Comparison of ENCODE assay signal across 30 mouse cellular contexts in the genomic region with DNA sequence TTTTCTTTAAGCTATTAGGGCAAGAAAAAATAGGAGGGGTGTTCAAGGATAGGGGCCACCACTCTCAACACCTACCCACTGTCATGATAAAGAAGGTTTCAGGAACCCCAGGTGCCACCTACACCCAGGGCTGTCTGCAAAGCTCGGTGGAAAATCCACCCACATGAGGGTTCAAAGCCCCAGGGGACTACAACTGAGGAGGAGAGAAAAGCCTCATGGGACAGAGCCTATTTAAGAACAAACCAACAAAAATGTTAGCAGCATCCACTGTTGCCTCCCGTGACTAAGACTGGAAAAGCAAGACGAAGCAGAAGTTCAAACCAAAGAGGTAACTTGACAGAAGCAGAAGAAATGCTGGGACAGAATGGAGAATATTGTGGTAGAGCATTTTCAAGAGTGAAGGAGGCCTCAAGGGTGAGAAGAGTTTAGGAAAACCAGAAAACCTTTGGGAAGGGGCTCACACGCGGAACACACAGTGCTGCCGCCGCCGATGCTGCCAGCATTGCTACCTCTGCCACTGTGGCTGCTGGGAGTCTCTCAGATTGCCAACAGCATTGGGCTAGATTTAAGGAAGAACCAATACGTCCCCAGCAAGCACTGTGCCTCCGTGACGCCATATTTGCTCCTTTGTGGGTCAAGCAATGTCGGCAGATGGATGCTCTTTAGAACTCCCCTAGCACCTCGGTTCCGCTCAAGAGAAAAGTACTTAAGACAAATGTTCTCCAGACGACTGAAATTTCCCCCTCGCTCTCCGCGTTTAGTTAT.
DNase-seq lines count a peak whose midpoint lies in the region; ATAC-seq and TF ChIP-seq lines count a peak whose summit lies in the region.
"Had no signal": no experiment of that assay in that cellular context is flagged by ENCODE, and none has a peak within 500 bp of the region (broad histone marks: within the 10 kb centered on the region; RNA-seq: fewer than 3 reads in every experiment).

No protein-coding gene starts in this region.

- TF ChIP-seq CTCF in CH12.LX (conservative IDR thresholded peaks at IDR 0.05 in 1 of 2, IDR thresholded peaks at IDR 0.05 in 1 of 2; ENCODE audit: low read depth in 2 of 2, low read length in 2 of 2), result no peak

- H3K9ac ChIP-seq in hindbrain, embryonic 13.5 days, result no peak overlapping the region
- H3K9ac ChIP-seq in hindbrain, embryonic 12.5 days, result no peak overlapping the region
- H3K9ac ChIP-seq in midbrain, embryonic 15.5 days, result no peak overlapping the region
- no peak overlapping the region for H3K9ac ChIP-seq in midbrain, embryonic 16.5 days (ENCODE audit: low read depth, low read length)
- peak overlapping the region; percentile 11 for H3K9ac ChIP-seq in CH12.LX (ENCODE audit: insufficient read depth, low read depth)
- H3K9ac ChIP-seq: forebrain, postnatal 0 days; heart, embryonic 13.5 days; limb, embryonic 15.5 days; liver, embryonic 13.5 days; stomach, embryonic 15.5 days had no signal

- H3K79me2 ChIP-seq in CH12.LX (replicated peaks; ENCODE audit: control insufficient read depth, extremely low read depth, insufficient read depth, poor library complexity, severe bottlenecking), result no peaks in the 10 kb centered on the region

- TF ChIP-seq RAD21 in CH12.LX (IDR thresholded peaks at IDR 0.05; ENCODE audit: low read depth, low read length), result no peak; the same call in none of the 2 replicates

- peak; percentile 51 for TF ChIP-seq POLR2A in CH12.LX (IDR thresholded peaks at IDR 0.05; ENCODE audit: low read depth, low read length)

- no peaks in the 10 kb centered on the region for H3K9me3 ChIP-seq in hindbrain, embryonic 13.5 days
- no peaks in the 10 kb centered on the region for H3K9me3 ChIP-seq in hindbrain, embryonic 12.5 days (replicated peaks)
- H3K9me3 ChIP-seq in midbrain, embryonic 15.5 days, result no peaks in the 10 kb centered on the region
- H3K9me3 ChIP-seq in midbrain, embryonic 16.5 days (replicated peaks; ENCODE audit: control insufficient read depth, low read length, poor library complexity, severe bottlenecking), result no peaks in the 10 kb centered on the region
- H3K9me3 ChIP-seq in CH12.LX (replicated peaks; ENCODE audit: low read length), result no peaks in the 10 kb centered on the region
- H3K9me3 ChIP-seq: heart, embryonic 13.5 days; limb, embryonic 10.5 days; limb, embryonic 15.5 days; liver, embryonic 13.5 days; megakaryocyte, embryonic 14.5 days; stomach, embryonic 15.5 days had no signal

- H3K27ac ChIP-seq in hindbrain, embryonic 13.5 days, result peak overlapping the region; percentile 58
- H3K27ac ChIP-seq in hindbrain, embryonic 12.5 days, result no peak overlapping the region
- H3K27ac ChIP-seq in midbrain, embryonic 15.5 days, result 0 out of 2 replicates have a peak overlapping the region, but pooled peaks have one; percentile 10
- H3K27ac ChIP-seq in midbrain, embryonic 16.5 days (ENCODE audit: low read length), result no peak overlapping the region
- H3K27ac ChIP-seq in CH12.LX (ENCODE audit: insufficient read depth, low read depth), result peak overlapping the region; percentile 80
- H3K27ac ChIP-seq: heart, adult 2 months; heart, embryonic 13.5 days; limb, embryonic 10.5 days; limb, embryonic 15.5 days; liver, embryonic 13.5 days; stomach, embryonic 15.5 days had no signal

- H3K4me2 ChIP-seq in hindbrain, embryonic 13.5 days, result no peak overlapping the region
- no peak overlapping the region for H3K4me2 ChIP-seq in hindbrain, embryonic 12.5 days (replicated peaks)
- no peak overlapping the region for H3K4me2 ChIP-seq in midbrain, embryonic 15.5 days
- H3K4me2 ChIP-seq in midbrain, embryonic 16.5 days (ENCODE audit: low read length), result no peak overlapping the region
- H3K4me2 ChIP-seq in CH12.LX (ENCODE audit: insufficient read depth, low read depth, poor library complexity, severe bottlenecking), result peak overlapping the region; percentile 57
- H3K4me2 ChIP-seq: heart, embryonic 13.5 days; limb, embryonic 15.5 days; liver, embryonic 13.5 days; stomach, embryonic 15.5 days had no signal

- dilution Hi-C loops in CH12.LX (cut with MboI; ENCODE audit: extremely low pct_ligation_motif_present, extremely low pct_unique_long_range_greater_than_20kb, low sequenced_read_pairs), result no loop called here

- H3K27me3 ChIP-seq in hindbrain, embryonic 13.5 days, result no peaks in the 10 kb centered on the region
- H3K27me3 ChIP-seq in hindbrain, embryonic 12.5 days, result no peaks in the 10 kb centered on the region; the same call in 1 of the 2 replicates
- H3K27me3 ChIP-seq in midbrain, embryonic 15.5 days (replicated peaks), result no peaks in the 10 kb centered on the region
- H3K27me3 ChIP-seq in midbrain, embryonic 16.5 days (ENCODE audit: control insufficient read depth, insufficient read depth, low read depth, low read length), result no peaks in the 10 kb centered on the region
- H3K27me3 ChIP-seq in CH12.LX (replicated peaks), result no peaks in the 10 kb centered on the region
- H3K27me3 ChIP-seq: heart, embryonic 13.5 days; limb, embryonic 15.5 days; liver, embryonic 13.5 days; megakaryocyte, embryonic 14.5 days; stomach, embryonic 15.5 days had no signal

- DNase-seq in CD4-positive, CD25-positive, alpha-beta regulatory T cell, adult 2 months (ENCODE audit: low read depth, low spot score), result peak; percentile 37
- DNase-seq in CH12.LX (ENCODE audit: extremely low read depth), result peak; percentile 95
- DNase-seq in heart, adult 8-10 months (ENCODE audit: low spot score), result no peak
- DNase-seq: adrenal gland, adult 8-10 months; cerebellum, adult 2 months; cerebellum, postnatal 14 days; forebrain, postnatal 0 days; heart, adult 2 months; heart, postnatal 14 days; kidney, adult 9 months; kidney, postnatal 10 days; layer of hippocampus, adult 9-11 months; liver, embryonic 13.5 days; lung, adult 18-20 months; lung, postnatal 4 days; right cerebral cortex, postnatal 25 days had no signal

- 74% methylated on average over 18 of the region's 18 CpGs for WGBS in hindbrain, embryonic 13.5 days
- 86% methylated on average over 18 of the region's 18 CpGs for WGBS in hindbrain, embryonic 12.5 days
- WGBS in midbrain, embryonic 15.5 days, result 87% methylated on average over 18 of the region's 18 CpGs
- 86% methylated on average over 18 of the region's 18 CpGs for WGBS in midbrain, embryonic 16.5 days

- H3K4me1 ChIP-seq in hindbrain, embryonic 13.5 days (replicated peaks), result peaks cover 77% of the 10 kb centered on the region
- peaks cover 56% of the 10 kb centered on the region for H3K4me1 ChIP-seq in hindbrain, embryonic 12.5 days
- peaks cover 53% of the 10 kb centered on the region for H3K4me1 ChIP-seq in midbrain, embryonic 15.5 days
- H3K4me1 ChIP-seq in midbrain, embryonic 16.5 days (ENCODE audit: control insufficient read depth, insufficient read depth, low read length), result peaks cover 32% of the 10 kb centered on the region
- H3K4me1 ChIP-seq in CH12.LX (ENCODE audit: control insufficient read depth in 1 of 2, insufficient read depth in 2 of 2), result peaks cover 28 to 97% of the 10 kb centered on the region in 2 experiments
- H3K4me1 ChIP-seq: stomach, embryonic 15.5 days had no signal

- in situ Hi-C loops in CH12.LX (cut with MboI; ENCODE audit: low pct_ligation_motif_present, low pct_unique_long_range_greater_than_20kb, low sequenced_read_pairs), result no loop called here

- H3K4me3 ChIP-seq in hindbrain, embryonic 13.5 days, result no peak overlapping the region
- H3K4me3 ChIP-seq in hindbrain, embryonic 12.5 days, result no peak overlapping the region
- H3K4me3 ChIP-seq in midbrain, embryonic 15.5 days, result no peak overlapping the region
- H3K4me3 ChIP-seq in midbrain, embryonic 16.5 days (ENCODE audit: low read depth, low read length), result no peak overlapping the region
- H3K4me3 ChIP-seq in CH12.LX (replicated peaks in 1 of 3; ENCODE audit: low read depth in 2 of 3, low read length in 2 of 3, poor library complexity in 1 of 3), result peak overlapping the region; percentile 8 to 46 (median 24)
- H3K4me3 ChIP-seq: erythroblast, embryonic 14.5 days; heart, adult 2 months; heart, embryonic 13.5 days; limb, embryonic 10.5 days; limb, embryonic 15.5 days; liver, embryonic 13.5 days; megakaryocyte, embryonic 14.5 days; stomach, embryonic 15.5 days had no signal

- H3K36me3 ChIP-seq in hindbrain, embryonic 13.5 days, result no peaks in the 10 kb centered on the region
- H3K36me3 ChIP-seq in hindbrain, embryonic 12.5 days, result no peaks in the 10 kb centered on the region
- H3K36me3 ChIP-seq in midbrain, embryonic 15.5 days (replicated peaks), result no peaks in the 10 kb centered on the region
- no peaks in the 10 kb centered on the region for H3K36me3 ChIP-seq in midbrain, embryonic 16.5 days (ENCODE audit: control insufficient read depth, insufficient read depth, low read length)
- peaks cover under 1 to 37% of the 10 kb centered on the region in 2 experiments for H3K36me3 ChIP-seq in CH12.LX (replicated peaks in 1 of 2; ENCODE audit: control insufficient read depth in 1 of 2, insufficient read depth in 1 of 2, low read length in 1 of 2)
- H3K36me3 ChIP-seq: limb, embryonic 15.5 days; liver, embryonic 13.5 days; stomach, embryonic 15.5 days had no signal

- peak; percentile 93 for TF ChIP-seq EP300 in CH12.LX (IDR thresholded peaks at IDR 0.05; ENCODE audit: low read length)

- ATAC-seq in CD4-positive, CD25-positive, alpha-beta regulatory T cell, adult 4 months, result no peak
- ATAC-seq in hindbrain, embryonic 13.5 days (ENCODE audit: low FRiP score), result no peak
- no peak for ATAC-seq in hindbrain, embryonic 12.5 days (ENCODE audit: low FRiP score)
- ATAC-seq in midbrain, embryonic 15.5 days (replicated peaks), result no peak
- ATAC-seq in midbrain, embryonic 16.5 days, result no peak
- ATAC-seq: activated CD4-positive, CD25-positive, alpha-beta regulatory T cell, adult 4 months; forebrain, postnatal 0 days; intestine, postnatal 0 days; lung, postnatal 0 days had no signal

TF ChIP-seq in CH12.LX, 34 proteins besides CTCF, POLR2A, EP300 and RAD21 (continues in another document):
- TF ChIP-seq TCF12 (IDR thresholded peaks at IDR 0.05; ENCODE audit: low read depth, low read length) (peak; percentile 94), PAX5 (IDR thresholded peaks at IDR 0.05; ENCODE audit: low read length) (no peak), RCOR1 (conservative IDR thresholded peaks at IDR 0.05; ENCODE audit: low read depth, low read length) (no peak; the same call in 1 of the 2 replicates), CHD1 (IDR thresholded peaks at IDR 0.05; ENCODE audit: low read depth, low read length) (0 out of 2 replicates have a peak, but pooled peaks have one; percentile 68), CHD2 (IDR thresholded peaks at IDR 0.05; ENCODE audit: low read length) (peak; percentile 65), JUND (conservative IDR thresholded peaks at IDR 0.05; ENCODE audit: low read depth, low read length) (no peak; the same call in none of the 2 replicates), MAZ (IDR thresholded peaks at IDR 0.05; ENCODE audit: low read depth, low read length) (0 out of 2 replicates have a peak, but pooled peaks have one; percentile 27), IRF4 (IDR thresholded peaks at IDR 0.05; ENCODE audit: low read depth, low read length) (peak; percentile 81), JUN (IDR thresholded peaks at IDR 0.05; ENCODE audit: insufficient read depth, low read depth, low read length) (no peak), HCFC1 (IDR thresholded peaks at IDR 0.05; ENCODE audit: low read depth, low read length) (0 out of 2 replicates have a peak, but pooled peaks have one; percentile 38), SMC3 (IDR thresholded peaks at IDR 0.05; ENCODE audit: low read depth, low read length) (peak; percentile 33; the same call in 1 of the 2 replicates)

Comparison
In these comparisons a context has a peak if more than half of its experiments do, and no peak if none do; other contexts are left out.
1. H3K27ac ChIP-seq: peak in hindbrain, embryonic 13.5 days (single experiment), midbrain, embryonic 15.5 days (single experiment) and CH12.LX (single experiment); none in hindbrain, embryonic 12.5 days (single experiment) and midbrain, embryonic 16.5 days (single experiment).
2. H3K4me3 ChIP-seq: peak in CH12.LX (3 of 3); none in hindbrain, embryonic 13.5 days (single experiment), hindbrain, embryonic 12.5 days (single experiment), midbrain, embryonic 15.5 days (single experiment) and midbrain, embryonic 16.5 days (single experiment).